Mouse (Mus musculus): Measurements from ENCODE around the gene Hoxb6. TPM values are rescaled to one million over a fixed set of nuclear protein-coding genes. Genes with fewer than 3 reads are reported as not detected.

The Hoxb6 gene
- total and polyA plus RNA-seq, 3 experiments, result 0.53 to 1.1 TPM; not detected in 1

GRCm38 (mm10) chr11:96279421-96280233, 12.6 kb upstream of the Hoxb6 start:
- Histone ChIP-seq H3K4me2 (ENCODE audit: insufficient read depth, low read depth, poor library complexity, severe bottlenecking) (no peak overlapping the region), H3K4me1 (ENCODE audit: control insufficient read depth in 1 of 2, insufficient read depth in 2 of 2) (peaks cover 3 to 5% of the 10 kb centered on the region in 2 experiments; a peak in 3 of 4 replicates), H3K9me3 (replicated peaks; ENCODE audit: low read length) (peaks cover 2% of the 10 kb centered on the region), H3K36me3 (replicated peaks in 1 of 2; ENCODE audit: control insufficient read depth in 1 of 2, insufficient read depth in 1 of 2, low read length in 1 of 2) (no peaks in the 10 kb centered on the region), H3K9ac (ENCODE audit: insufficient read depth, low read depth) (no peak overlapping the region), H3K27ac (ENCODE audit: insufficient read depth, low read depth) (no peak overlapping the region), H3K4me3 (replicated peaks in 1 of 3; ENCODE audit: low read depth in 2 of 3, low read length in 2 of 3, poor library complexity in 1 of 3) (no peak overlapping the region), H3K27me3 (replicated peaks) (peaks cover 94% of the 10 kb centered on the region), H3K79me2 (replicated peaks; ENCODE audit: control insufficient read depth, extremely low read depth, insufficient read depth, poor library complexity, severe bottlenecking) (no peaks in the 10 kb centered on the region)
- dilution Hi-C loops (cut with MboI; ENCODE audit: extremely low pct_ligation_motif_present, extremely low pct_unique_long_range_greater_than_20kb, low sequenced_read_pairs), result no loop called here
- TF ChIP-seq KAT2A (IDR thresholded peaks at IDR 0.05; ENCODE audit: insufficient replicate concordance, low read length) (no peak), HCFC1 (IDR thresholded peaks at IDR 0.05; ENCODE audit: low read depth, low read length) (no peak), NRF1 (IDR thresholded peaks at IDR 0.05; ENCODE audit: low read depth, low read length) (no peak), MYC (IDR thresholded peaks at IDR 0.05; ENCODE audit: low read depth, low read length) (no peak), SMC3 (IDR thresholded peaks at IDR 0.05; ENCODE audit: low read depth, low read length) (no peak), MAZ (IDR thresholded peaks at IDR 0.05; ENCODE audit: low read depth, low read length) (no peak), CHD2 (IDR thresholded peaks at IDR 0.05; ENCODE audit: low read length) (no peak), ETS1 (conservative IDR thresholded peaks at IDR 0.05; ENCODE audit: low read depth, low read length) (no peak), MXI1 (IDR thresholded peaks at IDR 0.05; ENCODE audit: low read depth, low read length) (no peak), USF1 (IDR thresholded peaks at IDR 0.05; ENCODE audit: low read depth, low read length) (no peak), POLR2AphosphoS2 (IDR thresholded peaks at IDR 0.05; ENCODE audit: low read depth, low read length) (no peak), CHD1 (IDR thresholded peaks at IDR 0.05; ENCODE audit: low read depth, low read length) (no peak), USF2 (conservative IDR thresholded peaks at IDR 0.05; ENCODE audit: low read depth, low read length) (no peak), PAX5 (IDR thresholded peaks at IDR 0.05; ENCODE audit: low read length) (no peak), E2F4 (IDR thresholded peaks at IDR 0.05; ENCODE audit: insufficient replicate concordance, low read depth, low read length) (no peak)
- in situ Hi-C loops (cut with MboI; ENCODE audit: low pct_ligation_motif_present, low pct_unique_long_range_greater_than_20kb, low sequenced_read_pairs), result no loop called here
- no peak for DNase-seq (ENCODE audit: extremely low read depth)

DNA sequence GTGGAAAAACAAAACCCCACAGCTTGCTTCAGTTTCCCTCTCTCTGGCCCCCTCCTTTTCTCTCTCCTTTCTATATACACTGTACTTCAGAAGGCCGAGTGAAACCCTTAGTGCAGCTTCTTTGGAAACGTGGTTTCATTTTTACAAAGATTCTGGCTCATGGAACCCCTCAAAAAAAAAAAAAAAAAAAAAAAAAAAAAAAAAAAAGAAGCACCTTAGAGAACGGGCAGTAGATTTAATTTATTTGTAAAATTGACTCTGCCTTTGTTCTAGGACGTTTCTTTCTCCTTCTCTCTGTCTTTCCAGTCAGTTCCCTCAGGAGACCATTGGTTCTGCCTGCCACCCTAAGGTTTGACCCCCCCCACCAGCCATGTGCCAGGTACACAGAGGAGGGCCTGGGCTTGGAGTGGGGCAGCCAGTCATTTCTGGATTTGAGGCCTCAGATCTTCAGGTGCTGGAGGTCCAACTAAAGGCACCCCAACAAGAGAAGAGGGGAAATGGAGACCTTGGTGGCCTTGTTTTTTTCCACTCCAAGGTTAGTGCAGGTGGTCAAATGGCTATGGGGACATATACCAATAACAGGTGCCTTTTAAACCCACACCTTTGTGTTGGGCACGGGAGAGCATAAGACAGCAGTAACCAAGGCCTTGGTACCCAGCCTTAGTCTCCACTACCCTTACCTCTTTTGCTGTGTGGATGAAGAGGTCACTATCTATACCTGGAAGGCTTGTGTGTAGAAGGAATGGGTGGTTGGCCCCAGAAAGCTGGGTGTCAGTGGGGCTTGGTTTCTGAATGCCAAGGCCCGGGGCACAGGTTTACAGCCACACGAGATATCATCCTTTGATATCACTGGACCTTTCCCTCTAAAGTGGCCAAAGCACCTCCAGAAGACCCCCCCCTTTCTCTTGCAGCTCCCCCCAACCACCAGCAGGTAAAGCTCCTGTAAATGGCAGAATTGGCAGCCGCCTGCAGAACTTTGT, 11.6 kb upstream of the Hoxb6 start:
- dilution Hi-C loops (cut with MboI; ENCODE audit: extremely low pct_ligation_motif_present, extremely low pct_unique_long_range_greater_than_20kb, low sequenced_read_pairs), result no loop called here
- in situ Hi-C loops (cut with MboI; ENCODE audit: low pct_ligation_motif_present, low pct_unique_long_range_greater_than_20kb, low sequenced_read_pairs), result no loop called here
- Histone ChIP-seq H3K79me2 (replicated peaks; ENCODE audit: control insufficient read depth, extremely low read depth, insufficient read depth, poor library complexity, severe bottlenecking) (no peaks in the 10 kb centered on the region), H3K4me1 (ENCODE audit: control insufficient read depth in 1 of 2, insufficient read depth in 2 of 2) (peaks cover 3 to 8% of the 10 kb centered on the region in 2 experiments; a peak in 3 of 4 replicates), H3K4me2 (ENCODE audit: insufficient read depth, low read depth, poor library complexity, severe bottlenecking) (peak overlapping the region; percentile 21; the same call in 1 of the 2 replicates), H3K9ac (ENCODE audit: insufficient read depth, low read depth) (no peak overlapping the region), H3K27ac (ENCODE audit: insufficient read depth, low read depth) (no peak overlapping the region), H3K36me3 (replicated peaks in 1 of 2; ENCODE audit: control insufficient read depth in 1 of 2, insufficient read depth in 1 of 2, low read length in 1 of 2) (no peaks in the 10 kb centered on the region), H3K9me3 (replicated peaks; ENCODE audit: low read length) (peaks cover 2% of the 10 kb centered on the region), H3K27me3 (replicated peaks) (peaks cover 93% of the 10 kb centered on the region), H3K4me3 (replicated peaks in 1 of 3; ENCODE audit: low read depth in 2 of 3, low read length in 2 of 3, poor library complexity in 1 of 3) (no peak overlapping the region)
- TF ChIP-seq CTCF (conservative IDR thresholded peaks at IDR 0.05 in 1 of 2, IDR thresholded peaks at IDR 0.05 in 1 of 2; ENCODE audit: low read depth in 2 of 2, low read length in 2 of 2), result no peak
- no peak for TF ChIP-seq USF2 (conservative IDR thresholded peaks at IDR 0.05; ENCODE audit: low read depth, low read length)
- 0 out of 2 replicates have a peak, but pooled peaks have one; percentile 6 for TF ChIP-seq IRF4 (IDR thresholded peaks at IDR 0.05; ENCODE audit: low read depth, low read length)
- peak; percentile 44; the same call in 1 of the 2 replicates for TF ChIP-seq EP300 (IDR thresholded peaks at IDR 0.05; ENCODE audit: low read length)
- 0 out of 2 replicates have a peak, but pooled peaks have one; percentile 47 for TF ChIP-seq SIN3A (IDR thresholded peaks at IDR 0.05; ENCODE audit: low read length)
- no peak for TF ChIP-seq CHD1 (IDR thresholded peaks at IDR 0.05; ENCODE audit: low read depth, low read length)
- TF ChIP-seq ZNF384 (IDR thresholded peaks at IDR 0.05; ENCODE audit: low read depth, low read length), result peak; percentile 93
- no peak for DNase-seq (ENCODE audit: extremely low read depth)
